Mouse (Mus musculus): ENCODE data around the gene Gm49380. TPM values are rescaled to one million over a fixed set of nuclear protein-coding genes. Genes with fewer than 3 reads are reported as not detected.

Gene Gm49380
- total and polyA plus RNA-seq, 2 experiments from 2014 or later, result 0.81 TPM; not detected in 1

- H3K4me1 ChIP-seq (ENCODE audit: insufficient read depth), result no peaks in the 10 kb centered on the region
- peak overlapping the region; percentile 25; the same call in 1 of the 2 replicates for H3K4me2 ChIP-seq (ENCODE audit: low read depth)
- WGBS, result 21% methylated on average over 18 of the region's 18 CpGs
- H3K9ac ChIP-seq, result no peak overlapping the region
- 0 out of 2 replicates have a peak, but pooled peaks cover under 1% of the 10 kb centered on the region for H3K27me3 ChIP-seq (ENCODE audit: insufficient read depth, low read length)
- no peaks in the 10 kb centered on the region for H3K9me3 ChIP-seq (ENCODE audit: low read length)
- no peak overlapping the region for H3K4me3 ChIP-seq (ENCODE audit: low read depth, low read length)
- H3K36me3 ChIP-seq (ENCODE audit: insufficient read depth), result no peaks in the 10 kb centered on the region
- H3K27ac ChIP-seq (ENCODE audit: low read depth, low read length), result no peak overlapping the region
- peak; percentile 88 for ATAC-seq
- peak; percentile 94 for DNase-seq
- TF ChIP-seq CTCF (IDR thresholded peaks at IDR 0.05; ENCODE audit: low read depth), result peak; percentile 93
Measured at GRCm38 (mm10) chr9:44125546-44126428, 12.5 kb upstream of the Gm49380 start.

GRCm38 (mm10) chr9:44125026-44125425 lies 11.7 kb upstream of the Gm49380 start:
- Histone ChIP-seq H3K9ac (no peak overlapping the region), H3K4me2 (ENCODE audit: low read depth) (no peak overlapping the region), H3K4me3 (ENCODE audit: low read depth, low read length) (no peak overlapping the region), H3K27ac (ENCODE audit: low read depth, low read length) (no peak overlapping the region), H3K36me3 (ENCODE audit: insufficient read depth) (no peaks in the 10 kb centered on the region), H3K4me1 (ENCODE audit: insufficient read depth) (no peaks in the 10 kb centered on the region), H3K27me3 (ENCODE audit: insufficient read depth, low read length) (no peaks in the 10 kb centered on the region), H3K9me3 (ENCODE audit: low read length) (no peaks in the 10 kb centered on the region)
- no peak for ATAC-seq
- no peak for DNase-seq
- WGBS, result 59% methylated on average over 5 of the region's 5 CpGs
- no peak for TF ChIP-seq CTCF (IDR thresholded peaks at IDR 0.05; ENCODE audit: low read depth)

GRCm38 (mm10) chr9:44124317-44124716 lies 11.0 kb upstream of the Gm49380 start:
- no peaks in the 10 kb centered on the region for H3K27me3 ChIP-seq (ENCODE audit: insufficient read depth, low read length)
- WGBS, result 78% methylated on average over 6 of the region's 6 CpGs
- DNase-seq, result no peak
- H3K4me1 ChIP-seq (ENCODE audit: insufficient read depth), result no peaks in the 10 kb centered on the region
- peak; percentile 56 for TF ChIP-seq CTCF (IDR thresholded peaks at IDR 0.05; ENCODE audit: low read depth)
- no peak for ATAC-seq
- no peak overlapping the region for H3K27ac ChIP-seq (ENCODE audit: low read depth, low read length)
- no peak overlapping the region for H3K4me2 ChIP-seq (ENCODE audit: low read depth)
- no peaks in the 10 kb centered on the region for H3K9me3 ChIP-seq (ENCODE audit: low read length)
- no peak overlapping the region for H3K4me3 ChIP-seq (ENCODE audit: low read depth, low read length)
- H3K36me3 ChIP-seq (ENCODE audit: insufficient read depth), result no peaks in the 10 kb centered on the region
- no peak overlapping the region for H3K9ac ChIP-seq

GRCm38 (mm10) chr9:44119948-44120465 lies 6.7 kb upstream of the Gm49380 start:
- Histone ChIP-seq H3K4me1 (ENCODE audit: insufficient read depth) (no peaks in the 10 kb centered on the region), H3K27ac (ENCODE audit: low read depth, low read length) (no peak overlapping the region), H3K4me2 (ENCODE audit: low read depth) (no peak overlapping the region), H3K36me3 (ENCODE audit: insufficient read depth) (no peaks in the 10 kb centered on the region), H3K9me3 (ENCODE audit: low read length) (no peaks in the 10 kb centered on the region), H3K27me3 (ENCODE audit: insufficient read depth, low read length) (no peaks in the 10 kb centered on the region), H3K4me3 (ENCODE audit: low read depth, low read length) (no peak overlapping the region), H3K9ac (no peak overlapping the region)
- no peak for TF ChIP-seq CTCF (IDR thresholded peaks at IDR 0.05; ENCODE audit: low read depth)
- DNase-seq (no peak), ATAC-seq (no peak)
- WGBS, result 84% methylated on average over 8 of the region's 8 CpGs

GRCm38 (mm10) chr9:44119011-44119410 lies 5.7 kb upstream of the Gm49380 start:
- ATAC-seq (no peak), DNase-seq (no peak)
- no peak overlapping the region for H3K9ac ChIP-seq
- no peaks in the 10 kb centered on the region for H3K27me3 ChIP-seq (ENCODE audit: insufficient read depth, low read length)
- peak; percentile 53 for TF ChIP-seq CTCF (IDR thresholded peaks at IDR 0.05; ENCODE audit: low read depth)
- no peak overlapping the region for H3K4me3 ChIP-seq (ENCODE audit: low read depth, low read length)
- no peak overlapping the region for H3K4me2 ChIP-seq (ENCODE audit: low read depth)
- H3K36me3 ChIP-seq (ENCODE audit: insufficient read depth), result no peaks in the 10 kb centered on the region
- no peak overlapping the region for H3K27ac ChIP-seq (ENCODE audit: low read depth, low read length)
- no peaks in the 10 kb centered on the region; the same call in 1 of the 2 replicates for H3K4me1 ChIP-seq (ENCODE audit: insufficient read depth)
- 52% methylated on average over 5 of the region's 5 CpGs for WGBS
- no peaks in the 10 kb centered on the region for H3K9me3 ChIP-seq (ENCODE audit: low read length)

GRCm38 (mm10) chr9:44116182-44116581 lies 2.9 kb upstream of the Gm49380 start:
- TF ChIP-seq CTCF (IDR thresholded peaks at IDR 0.05; ENCODE audit: low read depth), result peak; percentile 25
- H3K27me3 ChIP-seq (ENCODE audit: insufficient read depth, low read length), result no peaks in the 10 kb centered on the region
- H3K4me2 ChIP-seq (ENCODE audit: low read depth), result no peak overlapping the region
- ATAC-seq (no peak), DNase-seq (no peak)
- 88% methylated on average over 4 of the region's 4 CpGs for WGBS
- no peaks in the 10 kb centered on the region; the same call in 1 of the 2 replicates for H3K4me1 ChIP-seq (ENCODE audit: insufficient read depth)
- no peak overlapping the region for H3K9ac ChIP-seq
- H3K36me3 ChIP-seq (ENCODE audit: insufficient read depth), result no peaks in the 10 kb centered on the region
- H3K27ac ChIP-seq (ENCODE audit: low read depth, low read length), result no peak overlapping the region
- no peaks in the 10 kb centered on the region for H3K9me3 ChIP-seq (ENCODE audit: low read length)
- H3K4me3 ChIP-seq (ENCODE audit: low read depth, low read length), result no peak overlapping the region

- Histone ChIP-seq H3K27ac (ENCODE audit: low read depth, low read length) (no peak overlapping the region), H3K9me3 (ENCODE audit: low read length) (no peaks in the 10 kb centered on the region), H3K4me1 (ENCODE audit: insufficient read depth) (peaks cover under 1% of the 10 kb centered on the region; the same call in 1 of the 2 replicates), H3K4me3 (ENCODE audit: low read depth, low read length) (no peak overlapping the region), H3K4me2 (ENCODE audit: low read depth) (no peak overlapping the region), H3K27me3 (ENCODE audit: insufficient read depth, low read length) (no peaks in the 10 kb centered on the region), H3K36me3 (ENCODE audit: insufficient read depth) (no peaks in the 10 kb centered on the region), H3K9ac (no peak overlapping the region)
- no peak for ATAC-seq
- WGBS, result 93% methylated on average over 9 of the region's 9 CpGs
- no peak for TF ChIP-seq CTCF (IDR thresholded peaks at IDR 0.05; ENCODE audit: low read depth)
- no peak for DNase-seq
Measured at GRCm38 (mm10) chr9:44115599-44115998, 2.3 kb upstream of the Gm49380 start.
